Mouse (Mus musculus) cortical plate, adult 2 months (tissue): ENCODE results near the gene Znrf4.

Source experiments
- CTCF ChIP-seq: fragments of 200-500 bp; IDR thresholded peaks from 2 replicates; pipeline ENCODE4 v1.5.1; 2011; ENCODE audit warnings: mild to moderate bottlenecking, control low read depth, low read length; ENCODE audit not compliant: insufficient read depth; ENCODE audit errors: extremely low read depth
- POLR2A ChIP-seq: fragments of 200-500 bp; IDR thresholded peaks from 2 replicates; pipeline ENCODE4 v1.6.1; 2011; ENCODE audit warnings: mild to moderate bottlenecking, low read length, control low read depth; ENCODE audit not compliant: insufficient read depth; ENCODE audit errors: extremely low read depth

DNA sequence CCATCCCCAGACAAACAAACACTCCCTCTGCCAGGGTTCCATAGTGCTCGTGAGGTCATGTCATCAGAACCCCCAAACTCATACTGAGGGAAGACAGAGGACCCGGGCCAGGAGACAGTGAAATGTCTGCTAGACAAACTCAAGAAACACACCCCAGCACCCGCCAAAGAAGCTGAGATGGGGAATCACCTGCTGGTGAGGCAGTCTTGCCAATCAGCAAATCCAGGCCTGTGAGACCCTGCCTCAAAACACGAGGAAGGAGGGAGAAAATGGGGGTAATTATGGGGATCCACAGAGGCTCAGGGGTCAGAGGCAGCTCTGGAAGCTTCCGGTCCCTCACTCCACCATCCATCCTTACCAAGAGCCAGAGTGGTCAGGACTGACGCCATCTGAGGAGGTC lies 45.5 kb downstream of the Znrf4 start:
- TF ChIP-seq CTCF = no peak
- TF ChIP-seq POLR2A = no peak
